Mouse (Mus musculus) liver, embryonic 14.5 days (tissue): ENCODE measurements around the gene Abhd4. TPM values are rescaled to one million over a fixed set of nuclear protein-coding genes. Genes with fewer than 3 reads are reported as not detected.

Experiments
- ATAC-seq: fragments of 200-750 bp; cut with Nextera tagmentation; 2 replicates; pipeline ENCODE4 v1.8.0; 2017; ENCODE audit warnings: moderate number of reproducible peaks, mild to moderate bottlenecking, moderate library complexity; ENCODE audit not compliant: insufficient read depth
- DNase-seq, 3 experiments: peaks; one replicate each; pipeline ENCODE4 v3.0.0-alpha.2; 2012 to 2013; ENCODE audit warnings: low read depth in 3 of 3, low spot score in 3 of 3
- H3K27ac ChIP-seq: fragments of 300-500 bp; sonication (generic); 2 replicates; pipeline ENCODE4 v1.5.1; 2014; ENCODE audit warnings: moderate library complexity, mild to moderate bottlenecking, control low read depth, inconsistent platforms
- H3K27me3 ChIP-seq: fragments of 300-500 bp; sonication (generic); 2 replicates; pipeline ENCODE4 v1.6.1; 2014; ENCODE audit warnings: mild to moderate bottlenecking, low read length, moderate library complexity; ENCODE audit not compliant: control insufficient read depth, insufficient read depth
- H3K36me3 ChIP-seq: fragments of 300-500 bp; sonication (generic); replicated peaks from 2 replicates; pipeline ENCODE4 v1.6.1; 2014; ENCODE audit warnings: low read depth; ENCODE audit not compliant: control insufficient read depth, insufficient read depth
- H3K4me1 ChIP-seq, 2 experiments: fragments of 200-500 bp in 1 of 2; fragments of 300-500 bp in 1 of 2; sonication (generic) in 1 of 2; replicated peaks; 2 replicates each; pipeline ENCODE4 v1.6.1; 2012 to 2014; ENCODE audit warnings: antibody characterized with exemption in 1 of 2, inconsistent platforms in 1 of 2, low read length in 1 of 2; ENCODE audit not compliant: control insufficient read depth in 2 of 2, insufficient read depth in 2 of 2
- H3K4me2 ChIP-seq: fragments of 300-500 bp; sonication (generic); 2 replicates; pipeline ENCODE4 v1.6.1; 2014; ENCODE audit warnings: low read depth, mild to moderate bottlenecking, control low read depth, moderate library complexity
- H3K4me3 ChIP-seq, 2 experiments: fragments of 200-500 bp in 1 of 2; fragments of 300-500 bp in 1 of 2; sonication (generic) in 1 of 2; 2 replicates each; pipeline ENCODE4 v1.5.1; 2012 to 2014; ENCODE audit warnings: low read depth in 2 of 2, low read length in 2 of 2, mild to moderate bottlenecking in 2 of 2, control low read depth in 1 of 2, inconsistent platforms in 1 of 2, moderate library complexity in 1 of 2; ENCODE audit not compliant: insufficient read depth in 1 of 2
- H3K9ac ChIP-seq: fragments of 300-500 bp; sonication (generic); replicated peaks from 2 replicates; pipeline ENCODE4 v1.6.1; 2014; ENCODE audit warnings: mild to moderate bottlenecking, control low read depth, moderate library complexity
- H3K9me3 ChIP-seq: fragments of 300-500 bp; sonication (generic); 2 replicates; pipeline ENCODE4 v1.6.1; 2016; ENCODE audit warnings: low read length, mixed read lengths; ENCODE audit not compliant: control insufficient read depth
- CTCF ChIP-seq: IDR thresholded peaks from 2 replicates; pipeline ENCODE4 v1.5.1; 2016; ENCODE audit warnings: antibody characterized with exemption, low read depth, control low read depth
- EP300 ChIP-seq: IDR thresholded peaks from 2 replicates; pipeline ENCODE4 v1.6.1; 2016; ENCODE audit warnings: antibody characterized with exemption, low read depth
- WGBS: fragments of 180-500 bp; shearing (Covaris S2); extraction: QIAGEN DNeasy Blood & Tissue Kit; methylation state at CpG from one replicate; pipeline ENCODE4 v1.1.7; 2014; ENCODE audit not compliant: insufficient replicate concordance; 5-methylcytosine and 5-hydroxymethylcytosine counted together
- polyA plus RNA-seq, 2 experiments: library from polyadenylated mRNA; depleted of rRNA in 1 of 2; stranded (reverse) in 1 of 2; unstranded in 1 of 2; fragments of >200 nt; fragmentation: Nextera tagmentation in 1 of 2; extraction: Ambion mirVana in 1 of 2; gene quantifications; 2 replicates each; pipeline versions ENCODE4 v1.2.1 to v1.2.3; 2012 to 2014

Abhd4 gene
- polyA plus RNA-seq, 2 experiments = 6.1 to 14.9 TPM

- Histone ChIP-seq H3K36me3 (peaks cover 16% of the 10 kb centered on the region), H3K27ac (no peak overlapping the region), H3K9ac (no peak overlapping the region), H3K27me3 (no peaks in the 10 kb centered on the region), H3K9me3 (no peaks in the 10 kb centered on the region), H3K4me2 (no peak overlapping the region), H3K4me1 (peaks cover 0 to 13% of the 10 kb centered on the region in 2 experiments; a peak in 3 of 4 replicates), H3K4me3 (no peak overlapping the region)
- no peak for DNase-seq
- TF ChIP-seq EP300 (no peak), CTCF (no peak)
- WGBS = 65% methylated on average over 3 of the region's 3 CpGs
- no peak for ATAC-seq
Measured at GRCm38 (mm10) chr14:54246232-54246631, 7.8 kb upstream of the Abhd4 start.

DNA sequence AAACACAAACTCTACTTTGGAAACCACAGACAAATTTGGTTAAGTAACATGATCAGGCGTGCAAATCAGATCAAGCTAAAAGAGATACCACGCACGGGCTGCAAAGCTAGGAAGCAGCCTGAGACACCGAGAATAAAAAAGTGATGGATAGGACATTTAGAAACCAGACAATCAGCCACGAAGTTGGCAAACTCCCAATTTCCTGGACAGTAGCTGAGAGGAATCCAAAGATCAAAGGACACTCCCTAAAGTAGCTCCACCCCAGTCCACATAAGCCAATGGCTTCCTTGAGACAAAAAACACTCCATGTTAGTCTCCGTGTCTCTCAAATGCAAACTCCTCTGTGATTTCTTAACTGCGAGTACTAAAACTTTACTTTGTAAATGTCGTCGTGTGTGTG, 4.7 kb upstream of the Abhd4 start:
- ATAC-seq (no peak), DNase-seq (no peak)
- Histone ChIP-seq H3K4me2 (no peak overlapping the region), H3K4me1 (peaks cover 5 to 15% of the 10 kb centered on the region in 2 experiments), H3K27me3 (no peaks in the 10 kb centered on the region), H3K9ac (no peak overlapping the region), H3K36me3 (no peaks in the 10 kb centered on the region; the same call in 1 of the 2 replicates), H3K9me3 (no peaks in the 10 kb centered on the region), H3K27ac (no peak overlapping the region), H3K4me3 (no peak overlapping the region)
- TF ChIP-seq CTCF (no peak), EP300 (no peak)
- 63% methylated on average over 9 of the region's 9 CpGs for WGBS

DNA sequence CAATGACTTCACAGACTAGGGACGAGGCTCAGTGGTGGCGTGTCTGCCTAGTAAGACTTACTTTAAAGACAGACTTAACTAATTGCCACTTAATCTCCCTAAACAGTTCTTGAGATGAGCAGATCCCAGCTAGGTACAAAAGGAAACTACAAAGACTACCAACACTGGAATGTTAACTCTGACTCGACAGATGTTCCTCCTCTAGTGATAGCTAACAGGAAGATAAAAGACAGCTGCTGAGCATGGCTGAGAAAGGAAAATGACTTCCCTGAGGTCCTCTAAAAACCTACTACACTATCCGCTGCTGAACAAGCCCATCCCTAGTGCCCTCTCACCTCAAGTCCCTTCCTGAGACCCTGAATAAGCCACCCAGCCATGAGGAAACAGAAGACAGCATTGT, 3.9 kb upstream of the Abhd4 start:
- Histone ChIP-seq H3K9me3 (no peaks in the 10 kb centered on the region), H3K9ac (no peak overlapping the region), H3K36me3 (no peaks in the 10 kb centered on the region; the same call in 1 of the 2 replicates), H3K27ac (no peak overlapping the region), H3K4me1 (peaks cover 10 to 20% of the 10 kb centered on the region in 2 experiments), H3K27me3 (no peaks in the 10 kb centered on the region), H3K4me2 (no peak overlapping the region), H3K4me3 (no peak overlapping the region)
- ATAC-seq (no peak), DNase-seq (no peak)
- 56% methylated on average over 4 of the region's 4 CpGs for WGBS
- TF ChIP-seq EP300 (no peak), CTCF (no peak)

GRCm38 (mm10) chr14:54254670-54255202, 748 bp downstream of the Abhd4 start:
- H3K9me3 ChIP-seq = no peaks in the 10 kb centered on the region
- ATAC-seq (no peak), DNase-seq (no peak)
- 46% methylated on average over 12 of the region's 12 CpGs for WGBS
- H3K4me3 ChIP-seq = peak overlapping the region; percentile 71 to 93
- H3K9ac ChIP-seq = peak overlapping the region; percentile 92
- H3K36me3 ChIP-seq = no peaks in the 10 kb centered on the region
- TF ChIP-seq CTCF = no peak
- no peak for TF ChIP-seq EP300
- no peaks in the 10 kb centered on the region for H3K27me3 ChIP-seq
- peak overlapping the region; percentile 91 for H3K27ac ChIP-seq
- peaks cover 24 to 32% of the 10 kb centered on the region in 2 experiments for H3K4me1 ChIP-seq
- peak overlapping the region; percentile 81 for H3K4me2 ChIP-seq

DNA sequence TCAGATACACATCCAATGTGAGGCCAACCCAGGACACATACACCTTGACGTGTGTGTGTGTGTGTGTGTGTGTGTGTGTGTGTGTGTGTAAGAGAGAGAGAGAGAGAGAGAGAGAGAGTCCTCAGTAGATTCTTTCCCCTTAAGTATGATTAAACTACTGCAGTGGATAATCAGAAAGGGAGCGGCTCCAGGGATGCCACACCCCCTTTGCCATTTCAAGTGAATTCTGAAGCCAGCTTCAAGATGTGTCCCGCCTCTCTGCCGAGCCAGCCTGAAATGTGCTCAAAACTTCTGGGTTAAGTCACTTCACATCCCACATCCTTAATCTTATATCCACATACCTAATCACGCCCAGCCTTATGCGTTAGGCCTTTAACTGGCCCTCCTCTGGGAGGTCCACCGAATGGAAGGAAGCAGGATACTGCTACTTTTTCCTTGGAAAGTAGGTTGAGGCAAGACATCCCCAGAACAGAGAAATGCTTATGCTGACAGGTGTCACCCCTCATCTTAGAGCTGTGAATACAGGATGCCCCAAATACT, 4.2 kb downstream of the Abhd4 start:
- Histone ChIP-seq H3K9ac (no peak overlapping the region), H3K27ac (peak overlapping the region; percentile 50; the same call in 1 of the 2 replicates), H3K36me3 (no peaks in the 10 kb centered on the region), H3K9me3 (no peaks in the 10 kb centered on the region), H3K27me3 (no peaks in the 10 kb centered on the region), H3K4me3 (peak overlapping the region in 1 of 2 experiments; percentile 71; a peak in 1 of 4 replicates), H3K4me1 (peaks cover 21 to 28% of the 10 kb centered on the region in 2 experiments), H3K4me2 (peak overlapping the region; percentile 82)
- DNase-seq (no peak), ATAC-seq (no peak)
- TF ChIP-seq CTCF = no peak
- TF ChIP-seq EP300 = no peak
- 46% methylated on average over 7 of the region's 7 CpGs for WGBS
